Mouse (Mus musculus): ENCODE data around the gene Ldlrad2.

DNA sequence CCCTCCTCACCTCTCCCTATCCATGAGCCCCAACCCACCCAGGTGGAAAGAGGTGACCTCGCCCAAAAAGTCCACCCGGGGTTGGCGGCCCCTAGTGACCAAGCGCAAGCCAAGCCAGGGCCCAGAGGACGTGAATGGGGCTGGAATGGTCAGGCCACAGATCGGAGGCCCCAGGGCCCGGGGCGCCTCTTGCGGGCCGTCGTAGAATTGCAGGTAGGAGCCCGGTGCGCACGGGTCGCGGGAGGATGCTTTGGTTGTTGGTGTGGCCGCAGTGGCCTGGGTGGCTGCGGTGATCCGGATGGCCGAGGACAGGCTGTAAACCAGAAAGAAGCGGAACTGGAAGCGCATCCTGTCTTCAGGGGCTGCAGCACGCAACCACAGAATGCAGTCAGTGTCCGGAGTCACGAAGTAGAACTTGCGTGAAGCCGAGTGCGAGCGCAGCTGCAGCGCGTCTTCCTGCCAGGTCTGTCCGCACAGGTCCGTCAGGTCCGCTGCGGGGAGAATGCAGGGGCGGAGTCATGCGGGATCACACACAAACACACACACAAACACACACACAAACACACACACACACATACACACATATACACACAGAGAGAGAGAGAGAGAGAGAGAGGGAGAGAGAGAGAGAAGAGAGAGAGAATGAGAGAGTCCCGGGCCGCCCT lies 3.9 kb upstream of the Ldlrad2 start:
- no peak for TF ChIP-seq POLR2A (IDR thresholded peaks at IDR 0.05; ENCODE audit: low read depth, low read length)
- TF ChIP-seq CTCF (IDR thresholded peaks at IDR 0.05; ENCODE audit: borderline replicate concordance, insufficient read depth, low read length), result 0 out of 2 replicates have a peak, but pooled peaks have one; percentile 15

Measured in embryonic fibroblast, embryonic 13.5 days (primary cell).